Mouse (Mus musculus) neural tube, embryonic 14.5 days (tissue): Measurements from ENCODE around the gene Cry2. TPM values are rescaled to one million over a fixed set of nuclear protein-coding genes. Genes with fewer than 3 reads are reported as not detected.

ENCODE experiments used
- ATAC-seq: fragments of 200-750 bp; cut with Nextera tagmentation; 2 replicates; pipeline ENCODE4 v1.8.0; 2017; ENCODE audit warnings: low read depth, mild to moderate bottlenecking, moderate TSS enrichment, moderate library complexity
- H3K27ac ChIP-seq: fragments of 300-500 bp; sonication (generic); 2 replicates; pipeline ENCODE4 v1.5.1; 2014; ENCODE audit warnings: low read depth, mild to moderate bottlenecking, control low read depth, low read length, moderate library complexity, mixed read lengths
- H3K27me3 ChIP-seq: fragments of 300-500 bp; sonication (generic); 2 replicates; pipeline ENCODE4 v1.6.1; 2014; ENCODE audit warnings: low read length; ENCODE audit not compliant: control insufficient read depth, insufficient read depth
- H3K36me3 ChIP-seq: fragments of 300-500 bp; sonication (generic); 2 replicates; pipeline ENCODE4 v1.6.1; 2014; ENCODE audit warnings: low read length, mixed read lengths; ENCODE audit not compliant: control insufficient read depth, insufficient read depth
- H3K4me1 ChIP-seq: fragments of 300-500 bp; sonication (generic); 2 replicates; pipeline ENCODE4 v1.6.1; 2014; ENCODE audit warnings: low read length; ENCODE audit not compliant: control insufficient read depth, insufficient read depth
- H3K4me2 ChIP-seq: fragments of 300-500 bp; sonication (generic); 2 replicates; pipeline ENCODE4 v1.6.1; 2014; ENCODE audit warnings: mild to moderate bottlenecking, low read depth, low read length, control low read depth
- H3K4me3 ChIP-seq: fragments of 300-500 bp; sonication (generic); 2 replicates; pipeline ENCODE4 v1.5.1; 2014; ENCODE audit warnings: low read depth, low read length, control low read depth, mixed read lengths
- H3K9ac ChIP-seq: fragments of 300-500 bp; sonication (generic); replicated peaks from 2 replicates; pipeline ENCODE4 v1.6.1; 2014; ENCODE audit warnings: low read depth, mild to moderate bottlenecking, control low read depth, low read length, mixed read lengths
- H3K9me3 ChIP-seq: fragments of 300-500 bp; sonication (generic); 2 replicates; pipeline ENCODE4 v1.6.1; 2016; ENCODE audit warnings: low read length; ENCODE audit not compliant: control insufficient read depth
- WGBS: fragments of 180-500 bp; shearing (Covaris S2); extraction: QIAGEN DNeasy Blood & Tissue Kit; methylation state at CpG from one replicate; pipeline ENCODE4 v1.1.7; 2014; 5-methylcytosine and 5-hydroxymethylcytosine counted together
- polyA plus RNA-seq: library from polyadenylated mRNA; unstranded; fragments of >200 nt; fragmentation: Nextera tagmentation; extraction: Ambion mirVana; gene quantifications from 2 replicates; pipeline ENCODE4 v1.2.1, GENCODE M21; 2014

The Cry2 gene
- polyA plus RNA-seq, 1 experiment from 2014 or later = 43.5 TPM

DNA sequence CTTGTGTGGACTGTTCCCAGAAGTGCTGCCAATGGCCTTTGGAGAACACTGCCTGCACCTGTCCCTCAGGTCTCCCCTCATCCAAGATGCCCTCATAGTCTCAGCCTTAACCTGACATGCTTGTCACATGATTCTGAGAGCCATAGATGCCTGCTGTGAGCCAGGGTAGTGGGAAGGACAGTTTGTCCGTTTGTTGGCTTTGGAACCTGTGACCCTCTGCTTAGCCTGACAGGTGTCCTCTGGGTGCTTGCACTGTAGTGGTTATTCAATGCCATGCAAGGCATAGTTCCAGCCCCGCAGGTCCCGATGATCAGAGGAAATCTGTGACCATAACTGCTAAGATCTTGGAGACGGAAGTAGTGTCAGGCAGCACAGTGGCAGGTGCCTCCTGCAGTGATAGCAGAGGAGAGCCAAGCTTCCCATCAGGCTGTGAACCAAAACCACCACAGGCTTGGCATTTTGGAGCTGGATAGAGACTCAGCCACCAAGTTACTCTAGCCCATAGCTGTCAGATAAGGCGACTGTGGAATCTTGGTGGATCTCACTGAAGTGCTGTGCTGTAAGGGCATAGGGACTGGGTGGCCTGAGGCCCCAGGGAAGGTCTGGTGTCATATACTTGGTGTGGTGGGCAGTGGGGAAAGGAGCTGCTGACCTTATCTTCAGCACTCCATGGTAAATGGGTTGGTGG is 51.8 kb downstream of the Cry2 start, which contains the start of gene 1700029I15Rik:
Gene 1700029I15Rik, plus strand, starts transcription at position 638 of the 688 bp plus-strand sequence.
- H3K9ac ChIP-seq = no peak within 1 kb of the TSS

DNA sequence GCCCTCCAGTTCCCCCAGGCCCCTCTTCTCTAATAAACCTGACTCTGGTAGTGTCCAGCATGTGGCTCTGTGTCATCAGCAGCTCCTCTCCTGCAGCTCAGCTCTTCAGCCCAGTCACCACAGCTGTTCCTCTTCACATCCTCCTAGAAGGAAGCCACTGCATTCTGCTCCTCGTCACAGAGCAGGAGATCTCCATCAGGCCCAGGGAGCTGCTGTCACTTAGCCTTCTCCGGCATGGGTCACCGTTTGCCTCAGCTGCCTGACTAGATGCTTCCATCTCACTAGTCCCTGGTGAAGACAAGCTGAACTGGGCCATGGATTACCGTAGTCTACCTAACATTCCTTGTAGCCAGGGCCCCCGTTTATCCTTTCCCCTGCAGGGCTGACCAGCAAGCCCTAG is 52.7 kb downstream of the Cry2 start:
- Histone ChIP-seq H3K9me3 (no peaks in the 10 kb centered on the region), H3K27me3 (no peaks in the 10 kb centered on the region), H3K36me3 (peaks cover 51% of the 10 kb centered on the region), H3K4me1 (peaks cover 5% of the 10 kb centered on the region), H3K4me2 (no peak overlapping the region), H3K27ac (no peak overlapping the region), H3K9ac (no peak overlapping the region), H3K4me3 (no peak overlapping the region)
- ATAC-seq = no peak
- 92% methylated on average over 5 of the region's 5 CpGs for WGBS

More for the DNA sequence above, 51.8 kb downstream of the Cry2 start, which contains the start of gene 1700029I15Rik:
- no peak within 1 kb of the TSS for H3K4me3 ChIP-seq
- H3K4me2 ChIP-seq = no peak within 1 kb of the TSS
- H3K27me3 ChIP-seq = no peaks in the 10 kb centered on the region
- no peaks in the 10 kb centered on the region for H3K9me3 ChIP-seq
- peaks cover 59% of the 10 kb centered on the region for H3K36me3 ChIP-seq
- ATAC-seq = no peak
- 92% methylated on average over 5 of the region's 5 CpGs for WGBS
- H3K27ac ChIP-seq = no peak within 1 kb of the TSS
- H3K4me1 ChIP-seq = no peaks in the 10 kb centered on the region; the same call in 1 of the 2 replicates

DNA sequence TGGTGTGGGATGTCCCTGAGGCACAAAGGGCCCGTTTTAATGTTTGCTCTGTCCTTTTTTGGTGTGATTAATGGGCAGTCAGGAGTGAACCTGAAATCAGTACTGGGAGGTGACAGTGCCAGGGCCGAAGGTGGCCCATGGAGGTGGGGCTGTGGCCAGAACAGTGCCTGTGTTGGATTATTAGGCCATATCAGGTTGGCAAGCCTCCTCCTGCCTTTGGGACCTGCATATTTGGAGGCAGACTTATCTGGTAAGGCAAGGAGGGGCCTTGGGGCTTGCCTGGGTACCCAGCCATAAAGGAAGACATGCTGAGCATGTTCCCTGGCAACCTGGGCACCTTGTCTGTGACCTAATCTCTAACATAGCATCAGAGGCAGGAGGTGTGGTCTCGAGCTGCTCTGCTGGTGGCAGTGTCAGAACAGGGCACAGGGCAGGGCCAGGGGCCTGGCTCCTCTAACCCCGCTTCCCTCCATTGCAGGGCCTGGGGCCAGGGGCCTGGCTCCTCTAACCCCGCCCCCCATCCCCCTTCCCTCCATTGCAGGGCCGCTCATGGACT is 53.3 kb downstream of the Cry2 start:
- H3K9ac ChIP-seq = no peak overlapping the region
- no peak overlapping the region for H3K4me3 ChIP-seq
- no peak overlapping the region for H3K4me2 ChIP-seq
- H3K27me3 ChIP-seq = no peaks in the 10 kb centered on the region
- 79% methylated on average over 6 of the region's 6 CpGs for WGBS
- H3K4me1 ChIP-seq = peaks cover 11% of the 10 kb centered on the region
- no peak for ATAC-seq
- H3K27ac ChIP-seq = no peak overlapping the region
- H3K9me3 ChIP-seq = no peaks in the 10 kb centered on the region
- peaks cover 46% of the 10 kb centered on the region for H3K36me3 ChIP-seq

DNA sequence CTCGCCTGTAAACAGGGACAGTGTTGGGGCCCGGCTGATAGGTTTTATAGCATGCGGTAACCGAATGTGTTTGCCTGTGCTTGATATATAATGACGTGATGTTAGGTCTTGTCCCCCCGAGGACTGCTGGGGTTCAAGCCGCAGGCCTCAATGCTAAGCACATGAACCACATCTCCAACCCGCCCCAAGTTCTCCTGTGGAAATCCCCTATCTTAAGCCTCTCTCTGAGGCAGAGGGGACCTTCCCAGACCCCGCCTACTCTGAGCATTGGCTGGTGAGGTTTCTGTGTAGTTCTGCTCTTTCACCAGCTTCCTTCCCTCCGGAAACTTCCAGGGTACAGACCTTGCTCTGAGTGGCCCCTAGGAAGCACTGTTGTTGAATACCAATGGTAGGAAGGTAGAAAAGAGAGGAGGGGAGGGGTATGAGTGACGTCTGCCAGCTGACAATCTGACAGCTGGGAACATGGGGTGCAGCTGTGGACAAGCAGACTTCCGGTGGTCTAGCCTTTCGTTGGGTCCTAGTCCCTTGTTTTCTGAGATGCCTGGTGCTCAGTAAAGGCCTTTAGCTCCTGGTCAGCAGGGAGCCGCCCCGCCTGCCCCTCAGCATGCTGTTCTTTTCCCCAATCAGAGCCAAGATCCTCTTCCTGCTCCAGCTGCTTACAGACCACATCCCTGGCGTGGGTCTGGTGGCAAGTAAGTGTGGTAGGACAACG is 53.9 kb downstream of the Cry2 start:
- ATAC-seq = no peak
- Histone ChIP-seq H3K4me2 (no peak overlapping the region), H3K4me3 (no peak overlapping the region), H3K9ac (no peak overlapping the region), H3K36me3 (peaks cover 39% of the 10 kb centered on the region), H3K9me3 (no peaks in the 10 kb centered on the region), H3K27ac (no peak overlapping the region), H3K27me3 (no peaks in the 10 kb centered on the region), H3K4me1 (peaks cover 11% of the 10 kb centered on the region)
- WGBS = 85% methylated on average over 17 of the region's 17 CpGs

DNA sequence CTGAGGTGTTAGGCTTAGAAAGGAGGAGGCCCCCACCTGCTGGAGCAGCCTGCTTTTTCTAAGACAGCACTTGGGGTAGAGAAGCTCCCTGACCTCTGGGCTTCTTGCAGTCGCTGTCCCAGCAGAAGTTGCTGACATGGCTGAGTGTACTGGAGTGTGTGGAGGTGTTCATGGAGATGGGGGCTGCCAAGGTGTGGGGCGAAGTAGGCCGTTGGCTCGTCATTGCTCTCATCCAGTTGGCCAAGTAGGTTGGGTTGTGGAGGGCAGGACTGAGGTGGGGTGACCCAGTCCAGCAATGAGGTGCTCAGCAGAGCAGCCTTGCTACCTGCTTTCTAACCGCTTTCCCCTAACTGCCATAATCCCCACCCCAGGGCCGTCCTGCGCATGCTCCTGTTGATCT is 56.5 kb downstream of the Cry2 start:
- Histone ChIP-seq H3K27ac (no peak overlapping the region), H3K4me3 (no peak overlapping the region), H3K4me2 (no peak overlapping the region), H3K9ac (no peak overlapping the region), H3K4me1 (peaks cover 11% of the 10 kb centered on the region), H3K36me3 (peaks cover 20% of the 10 kb centered on the region), H3K27me3 (no peaks in the 10 kb centered on the region), H3K9me3 (no peaks in the 10 kb centered on the region)
- WGBS = 92% methylated on average over 7 of the region's 7 CpGs
- ATAC-seq = no peak

DNA sequence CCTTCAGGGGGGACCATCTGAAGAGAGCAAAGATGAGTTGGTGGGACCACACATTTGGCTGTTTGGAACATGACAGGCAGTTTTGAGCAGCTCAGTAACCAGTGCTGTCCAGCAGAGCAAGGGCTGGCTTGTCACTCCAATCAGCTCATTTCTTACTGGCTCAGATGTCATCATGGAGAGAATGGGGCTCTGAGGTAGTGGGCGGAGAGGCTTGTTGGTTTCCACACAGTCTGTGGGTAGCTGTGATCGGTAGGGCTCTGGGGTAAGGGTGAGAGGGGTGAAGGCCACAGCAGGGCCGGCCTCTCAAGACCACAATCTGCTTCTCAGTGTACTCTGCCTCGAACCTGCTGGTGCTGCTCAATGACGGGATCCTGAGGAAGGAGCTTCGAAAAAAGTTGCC is 57.5 kb downstream of the Cry2 start:
- no peak for ATAC-seq
- H3K4me1 ChIP-seq = peaks cover 11% of the 10 kb centered on the region
- H3K4me3 ChIP-seq = 0 out of 2 replicates have a peak overlapping the region, but pooled peaks have one; percentile 61
- H3K9ac ChIP-seq = peak overlapping the region; percentile 74; the same call in 1 of the 2 replicates
- no peak overlapping the region for H3K27ac ChIP-seq
- no peaks in the 10 kb centered on the region for H3K9me3 ChIP-seq
- H3K4me2 ChIP-seq = peak overlapping the region; percentile 84; the same call in 1 of the 2 replicates
- WGBS = 81% methylated on average over 6 of the region's 6 CpGs
- peaks cover 17% of the 10 kb centered on the region for H3K36me3 ChIP-seq
- H3K27me3 ChIP-seq = peaks cover under 1% of the 10 kb centered on the region; the same call in 1 of the 2 replicates

DNA sequence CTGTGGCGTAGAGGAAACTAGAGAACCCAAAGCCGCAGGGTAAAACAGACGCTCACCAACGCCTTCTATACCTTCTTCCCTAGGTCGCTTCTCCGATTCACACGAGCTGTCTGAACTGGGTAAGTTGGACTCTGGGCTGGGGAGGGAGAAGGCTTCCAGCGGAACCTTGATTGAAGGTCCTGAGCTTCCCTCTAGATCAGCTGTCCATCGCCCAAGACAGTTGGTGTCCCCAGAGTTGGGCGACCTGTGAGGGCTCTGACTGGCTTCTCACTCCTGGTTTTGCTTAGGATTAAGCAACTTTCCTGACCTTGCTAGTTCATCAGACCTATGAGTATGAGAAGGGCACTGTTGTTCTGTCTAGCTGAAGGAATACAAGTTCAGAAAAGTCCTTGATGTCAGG is 58.1 kb downstream of the Cry2 start:
- peaks cover 6% of the 10 kb centered on the region; the same call in 1 of the 2 replicates for H3K27me3 ChIP-seq

DNA sequence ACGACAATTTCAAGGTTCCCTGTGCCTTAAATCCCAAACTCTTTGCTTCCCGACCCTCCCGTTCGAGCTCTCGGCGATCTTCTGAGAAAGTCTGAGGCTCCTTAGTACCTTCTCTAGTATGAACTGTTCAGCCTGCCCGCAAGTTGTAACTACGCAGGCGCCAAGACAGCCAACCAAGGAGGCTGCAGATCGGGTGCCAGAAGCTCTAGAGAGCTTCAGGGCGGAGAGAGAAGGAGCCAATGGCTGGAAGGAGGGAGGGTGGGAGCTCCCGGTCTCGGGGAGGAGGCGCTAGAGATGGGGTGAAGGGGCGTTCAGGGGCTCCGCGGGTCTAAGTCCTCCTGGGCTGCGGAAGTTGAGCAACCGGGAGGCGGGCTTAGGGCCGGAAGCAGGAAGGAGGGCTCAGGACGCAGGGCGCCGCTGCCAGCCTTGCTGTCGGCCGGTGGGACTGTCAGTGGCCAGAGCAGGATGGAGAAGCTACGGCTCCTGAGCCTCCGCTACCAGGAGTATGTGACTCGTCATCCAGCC is 58.7 kb downstream of the Cry2 start:
- under 1% methylated on average over 29 of the region's 29 CpGs for WGBS

More for the DNA sequence above, 58.1 kb downstream of the Cry2 start:
- H3K9me3 ChIP-seq = no peaks in the 10 kb centered on the region
- 11% methylated on average over 10 of the region's 10 CpGs for WGBS
- ATAC-seq = no peak
- peaks cover 17% of the 10 kb centered on the region for H3K36me3 ChIP-seq
- peak overlapping the region; percentile 74 for H3K9ac ChIP-seq
- H3K4me2 ChIP-seq = peak overlapping the region; percentile 84
- H3K4me1 ChIP-seq = peaks cover 11% of the 10 kb centered on the region
- no peak overlapping the region for H3K27ac ChIP-seq
- H3K4me3 ChIP-seq = peak overlapping the region; percentile 61

More for the DNA sequence above, 58.7 kb downstream of the Cry2 start:
- H3K4me1 ChIP-seq = peaks cover 17% of the 10 kb centered on the region
- H3K27ac ChIP-seq = peak overlapping the region; percentile 68
- H3K9ac ChIP-seq = peak overlapping the region; percentile 74
- peak overlapping the region; percentile 84 for H3K4me2 ChIP-seq
- H3K4me3 ChIP-seq = peak overlapping the region; percentile 61
- peaks cover 17% of the 10 kb centered on the region for H3K36me3 ChIP-seq
- H3K9me3 ChIP-seq = no peaks in the 10 kb centered on the region
- peak; percentile 94 for ATAC-seq
- peaks cover 8% of the 10 kb centered on the region; the same call in 1 of the 2 replicates for H3K27me3 ChIP-seq
